Mouse (Mus musculus) neural tube, embryonic 11.5 days (tissue): ENCODE data around the gene Olfr460. TPM values are rescaled to one million over a fixed set of nuclear protein-coding genes. Genes with fewer than 3 reads are reported as not detected.

Experiments used
- ATAC-seq: fragments of 200-750 bp; cut with Nextera tagmentation; 2 replicates; pipeline ENCODE4 v1.8.0; 2017; ENCODE audit warnings: moderate number of reproducible peaks, mild to moderate bottlenecking, moderate TSS enrichment, moderate library complexity; ENCODE audit not compliant: insufficient read depth, low FRiP score, low TSS enrichment
- DNase-seq: peaks from one replicate; pipeline ENCODE4 v3.0.0-alpha.2; 2015; ENCODE audit warnings: low spot score
- H3K27ac ChIP-seq: fragments of 300-500 bp; sonication (generic); 2 replicates; pipeline ENCODE4 v1.5.1; 2014; ENCODE audit warnings: low read depth, mild to moderate bottlenecking, low read length
- H3K27me3 ChIP-seq: fragments of 300-500 bp; sonication (generic); 2 replicates; pipeline ENCODE4 v1.6.1; 2014; ENCODE audit warnings: mild to moderate bottlenecking, low read length, mixed read lengths; ENCODE audit not compliant: control insufficient read depth, insufficient read depth
- H3K36me3 ChIP-seq: fragments of 300-500 bp; sonication (generic); 2 replicates; pipeline ENCODE4 v1.6.1; 2014; ENCODE audit warnings: mild to moderate bottlenecking, low read length, moderate library complexity, mixed read lengths; ENCODE audit not compliant: control insufficient read depth, insufficient read depth
- H3K4me1 ChIP-seq: fragments of 300-500 bp; sonication (generic); 2 replicates; pipeline ENCODE4 v1.6.1; 2014; ENCODE audit warnings: low read length, mixed read lengths; ENCODE audit not compliant: control insufficient read depth, insufficient read depth
- H3K4me2 ChIP-seq: fragments of 300-500 bp; sonication (generic); 2 replicates; pipeline ENCODE4 v1.6.1; 2014; ENCODE audit warnings: low read depth, mild to moderate bottlenecking, moderate library complexity
- H3K4me3 ChIP-seq: fragments of 300-500 bp; sonication (generic); 2 replicates; pipeline ENCODE4 v1.5.1; 2014; ENCODE audit warnings: low read depth, low read length
- H3K9ac ChIP-seq: fragments of 300-500 bp; sonication (generic); 2 replicates; pipeline ENCODE4 v1.6.1; 2014; ENCODE audit warnings: mild to moderate bottlenecking, low read length
- H3K9me3 ChIP-seq: fragments of 300-500 bp; sonication (generic); 2 replicates; pipeline ENCODE4 v1.6.1; 2016; ENCODE audit warnings: low read length; ENCODE audit not compliant: control insufficient read depth
- WGBS: fragments of 180-500 bp; shearing (Covaris S2); extraction: QIAGEN DNeasy Blood & Tissue Kit; methylation state at CpG from one replicate; pipeline ENCODE4 v1.1.7; 2014; 5-methylcytosine and 5-hydroxymethylcytosine counted together
- polyA plus RNA-seq: library from polyadenylated mRNA; unstranded; fragments of >200 nt; fragmentation: Nextera tagmentation; extraction: Ambion mirVana; gene quantifications from 2 replicates; pipeline ENCODE4 v1.2.1, GENCODE M21; 2014

The Olfr460 gene
- polyA plus RNA-seq, result not detected in 2 replicates

GRCm38 (mm10) chr6:40569187-40569586 lies at the start of gene Olfr460:
Gene Olfr460 (plus strand): TSS chr6:40569487.
- H3K4me2 ChIP-seq, result no peak within 1 kb of the TSS
- no peak within 1 kb of the TSS for H3K27ac ChIP-seq
- H3K4me1 ChIP-seq, result no peaks in the 10 kb centered on the region
- no peak within 1 kb of the TSS for H3K9ac ChIP-seq
- no peaks in the 10 kb centered on the region for H3K9me3 ChIP-seq
- no peaks in the 10 kb centered on the region for H3K36me3 ChIP-seq
- no peak for DNase-seq
- H3K27me3 ChIP-seq, result no peaks in the 10 kb centered on the region
- ATAC-seq, result no peak
- 94% methylated on average over 3 of the region's 3 CpGs for WGBS
- no peak within 1 kb of the TSS for H3K4me3 ChIP-seq

GRCm38 (mm10) chr6:40544690-40545089 lies 24.6 kb upstream of the Olfr460 start:
- Histone ChIP-seq H3K4me1 (no peaks in the 10 kb centered on the region), H3K9ac (no peak overlapping the region), H3K4me3 (no peak overlapping the region), H3K36me3 (no peaks in the 10 kb centered on the region), H3K27ac (no peak overlapping the region), H3K27me3 (no peaks in the 10 kb centered on the region), H3K4me2 (no peak overlapping the region), H3K9me3 (no peaks in the 10 kb centered on the region)
- WGBS, result 85% methylated on average over 10 of the region's 10 CpGs
- ATAC-seq, result no peak
- no peak for DNase-seq

- Histone ChIP-seq H3K27me3 (no peaks in the 10 kb centered on the region), H3K9ac (no peak within 1 kb of the TSS), H3K36me3 (no peaks in the 10 kb centered on the region), H3K9me3 (no peaks in the 10 kb centered on the region), H3K4me3 (no peak within 1 kb of the TSS), H3K4me1 (no peaks in the 10 kb centered on the region), H3K27ac (no peak within 1 kb of the TSS), H3K4me2 (no peak within 1 kb of the TSS)
- 84% methylated on average over 2 of the region's 2 CpGs for WGBS
- DNase-seq, result no peak
- no peak for ATAC-seq
These were observed 14.3 kb upstream of the Olfr460 start, which contains the start of gene Olfr461 for GRCm38 (mm10) chr6:40554950-40555349. Gene Olfr461 (minus strand): TSS chr6:40555050.

- no peak for DNase-seq
- no peak overlapping the region for H3K27ac ChIP-seq
- no peaks in the 10 kb centered on the region for H3K4me1 ChIP-seq
- H3K36me3 ChIP-seq, result no peaks in the 10 kb centered on the region
- no peak overlapping the region for H3K4me3 ChIP-seq
- no peaks in the 10 kb centered on the region for H3K27me3 ChIP-seq
- no peak overlapping the region for H3K4me2 ChIP-seq
- ATAC-seq, result no peak
- H3K9me3 ChIP-seq, result no peaks in the 10 kb centered on the region
- WGBS, result 75% methylated on average over 3 of the region's 3 CpGs
- H3K9ac ChIP-seq, result no peak overlapping the region
These were observed 4.3 kb downstream of the Olfr460 start for GRCm38 (mm10) chr6:40573618-40574017.

- H3K9ac ChIP-seq, result no peak overlapping the region
- no peaks in the 10 kb centered on the region for H3K27me3 ChIP-seq
- no peak overlapping the region for H3K4me2 ChIP-seq
- DNase-seq (no peak), ATAC-seq (no peak)
- no peaks in the 10 kb centered on the region for H3K9me3 ChIP-seq
- no peak overlapping the region for H3K4me3 ChIP-seq
- H3K27ac ChIP-seq, result no peak overlapping the region
- no peaks in the 10 kb centered on the region for H3K4me1 ChIP-seq
- WGBS, result 83% methylated on average over 1 of the region's 1 CpGs
- H3K36me3 ChIP-seq, result no peaks in the 10 kb centered on the region
These were observed 7.0 kb downstream of the Olfr460 start for GRCm38 (mm10) chr6:40576305-40576704.

GRCm38 (mm10) chr6:40584336-40584735 lies 15.0 kb downstream of the Olfr460 start:
- 85% methylated on average over 6 of the region's 6 CpGs for WGBS
- Histone ChIP-seq H3K4me2 (no peak overlapping the region), H3K4me3 (no peak overlapping the region), H3K27me3 (no peaks in the 10 kb centered on the region), H3K27ac (no peak overlapping the region), H3K9ac (no peak overlapping the region), H3K9me3 (no peaks in the 10 kb centered on the region), H3K36me3 (no peaks in the 10 kb centered on the region), H3K4me1 (no peaks in the 10 kb centered on the region)
- no peak for ATAC-seq
- no peak for DNase-seq

GRCm38 (mm10) chr6:40585645-40586044 lies 16.4 kb downstream of the Olfr460 start, which contains the start of gene Clec5a:
Gene Clec5a (minus strand): TSS chr6:40585821.
- Histone ChIP-seq H3K4me1 (no peaks in the 10 kb centered on the region), H3K27ac (no peak within 1 kb of the TSS), H3K27me3 (no peaks in the 10 kb centered on the region), H3K4me3 (no peak within 1 kb of the TSS), H3K36me3 (no peaks in the 10 kb centered on the region), H3K9me3 (no peaks in the 10 kb centered on the region), H3K4me2 (no peak within 1 kb of the TSS), H3K9ac (no peak within 1 kb of the TSS)
- ATAC-seq (no peak), DNase-seq (no peak)
- WGBS, result 86% methylated on average over 5 of the region's 5 CpGs

GRCm38 (mm10) chr6:40588346-40588745 lies 19.1 kb downstream of the Olfr460 start:
- no peak for DNase-seq
- no peak overlapping the region for H3K4me3 ChIP-seq
- no peak overlapping the region for H3K4me2 ChIP-seq
- no peak overlapping the region for H3K27ac ChIP-seq
- no peaks in the 10 kb centered on the region for H3K27me3 ChIP-seq
- ATAC-seq, result no peak
- WGBS, result 95% methylated on average over 2 of the region's 2 CpGs
- H3K36me3 ChIP-seq, result no peaks in the 10 kb centered on the region
- no peak overlapping the region for H3K9ac ChIP-seq
- no peaks in the 10 kb centered on the region for H3K4me1 ChIP-seq
- no peaks in the 10 kb centered on the region for H3K9me3 ChIP-seq

- Histone ChIP-seq H3K4me1 (no peaks in the 10 kb centered on the region), H3K4me3 (no peak overlapping the region), H3K4me2 (no peak overlapping the region), H3K27ac (no peak overlapping the region), H3K9me3 (no peaks in the 10 kb centered on the region), H3K9ac (no peak overlapping the region), H3K36me3 (no peaks in the 10 kb centered on the region), H3K27me3 (no peaks in the 10 kb centered on the region)
- ATAC-seq (no peak), DNase-seq (no peak)
- 79% methylated on average over 3 of the region's 3 CpGs for WGBS
These were observed 25.7 kb downstream of the Olfr460 start for GRCm38 (mm10) chr6:40594804-40595550.
